Mouse (Mus musculus) olfactory bulb, adult 2 months (tissue): Measurements from ENCODE around the gene Naa38. TPM values are rescaled to one million over a fixed set of nuclear protein-coding genes. Genes with fewer than 3 reads are reported as not detected.

Source experiments
- H3K27ac ChIP-seq: fragments of 200-500 bp; 2 replicates; pipeline ENCODE4 v1.5.1; 2012; ENCODE audit warnings: low read depth, low read length; ENCODE audit not compliant: insufficient read depth
- H3K4me1 ChIP-seq: fragments of 200-500 bp; 2 replicates; pipeline ENCODE4 v1.6.1; 2012; ENCODE audit warnings: low read length; ENCODE audit not compliant: control insufficient read depth, insufficient read depth
- H3K4me3 ChIP-seq: fragments of 200-500 bp; 2 replicates; pipeline ENCODE4 v1.5.1; 2012; ENCODE audit warnings: mild to moderate bottlenecking, low read depth, low read length, moderate library complexity; ENCODE audit not compliant: insufficient read depth
- CTCF ChIP-seq: fragments of 200-500 bp; IDR thresholded peaks from 2 replicates; pipeline ENCODE4 v1.5.1; 2012; ENCODE audit warnings: low read depth, mild to moderate bottlenecking, low read length, moderate library complexity; ENCODE audit not compliant: insufficient read depth
- POLR2A ChIP-seq: fragments of 200-500 bp; IDR thresholded peaks from 2 replicates; pipeline ENCODE4 v1.6.1; 2012; ENCODE audit warnings: mild to moderate bottlenecking, low read depth, low read length, moderate library complexity; ENCODE audit not compliant: insufficient read depth
- WGBS: fragments of 180-500 bp; shearing (Covaris S2); methylation state at CpG from one replicate; pipeline ENCODE4 v1.1.7; 2018; 5-methylcytosine and 5-hydroxymethylcytosine counted together
- polyA plus RNA-seq: library from polyadenylated mRNA; stranded (reverse); fragments of >200 nt; gene quantifications from 2 replicates; pipeline ENCODE4 v1.2.4, GENCODE M21; 2012; ENCODE audit warnings: low replicate concordance; ENCODE audit not compliant: missing spikeins, insufficient read depth, insufficient read length

Naa38 gene
- polyA plus RNA-seq, 1 experiment, result not detected

DNA sequence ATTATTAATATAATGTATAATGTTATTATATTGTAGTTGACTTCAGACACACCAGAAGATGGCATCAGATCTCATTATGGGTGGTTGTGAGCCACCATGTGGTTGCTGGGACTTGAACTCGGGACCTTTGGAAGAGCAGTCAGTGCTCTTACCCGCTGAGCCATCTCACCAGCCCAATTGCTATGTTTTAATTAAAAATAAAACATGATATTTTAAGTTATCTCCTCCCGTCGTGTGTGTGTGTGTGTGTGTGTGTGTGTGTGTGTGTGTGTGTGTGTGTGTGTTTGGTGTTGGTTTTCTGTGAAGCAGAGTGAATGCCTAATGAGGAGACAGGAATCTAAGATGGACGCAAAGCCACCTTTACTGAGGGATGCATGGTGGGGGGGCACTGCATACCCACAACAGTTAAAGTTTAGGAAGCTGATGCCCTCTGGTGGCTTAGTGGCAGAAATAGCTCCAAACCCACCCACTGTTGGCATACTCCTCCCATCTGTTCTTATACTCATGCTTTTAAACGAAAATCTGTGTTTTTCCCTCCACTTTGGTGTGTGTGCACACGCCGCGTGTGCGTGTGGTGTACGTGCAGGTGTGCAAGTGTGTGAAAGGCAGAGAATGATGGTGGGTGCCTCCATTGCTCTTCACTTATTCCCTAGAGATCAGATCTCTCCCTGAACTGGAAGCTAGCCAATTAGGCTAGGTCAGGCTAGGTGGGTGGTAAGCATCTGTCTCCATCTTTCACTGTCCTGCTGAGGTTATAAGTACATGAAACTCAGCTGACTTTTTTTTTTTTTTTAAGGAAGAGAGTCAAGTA lies 36.7 kb downstream of the Naa38 start:
- no peak for TF ChIP-seq POLR2A
- TF ChIP-seq CTCF, result no peak
- H3K4me3 ChIP-seq, result no peak overlapping the region
- peaks cover 2% of the 10 kb centered on the region for H3K4me1 ChIP-seq
- 18% methylated on average over 11 of the region's 11 CpGs for WGBS
- no peak overlapping the region for H3K27ac ChIP-seq

DNA sequence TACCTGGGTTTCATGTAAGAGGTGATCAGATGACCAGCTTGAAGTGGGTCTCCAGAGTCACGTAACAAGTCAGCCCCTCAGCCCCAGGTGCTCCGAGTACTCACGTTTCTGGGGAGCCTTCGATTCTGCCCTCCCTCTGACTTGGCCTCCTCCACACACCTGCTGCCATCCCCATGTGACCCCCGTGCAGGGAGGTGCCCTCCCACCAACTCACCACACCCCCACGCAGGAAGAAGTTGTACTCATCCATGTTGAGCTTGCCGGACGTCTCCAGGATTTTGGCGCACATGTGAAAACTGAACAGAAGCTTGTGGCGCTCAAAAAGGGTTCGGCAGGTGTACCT lies 37.3 kb downstream of the Naa38 start:
- no peak overlapping the region for H3K4me3 ChIP-seq
- WGBS, result 76% methylated on average over 11 of the region's 11 CpGs
- no peak overlapping the region for H3K27ac ChIP-seq
- peaks cover 2% of the 10 kb centered on the region for H3K4me1 ChIP-seq
- TF ChIP-seq CTCF (no peak), POLR2A (no peak)

DNA sequence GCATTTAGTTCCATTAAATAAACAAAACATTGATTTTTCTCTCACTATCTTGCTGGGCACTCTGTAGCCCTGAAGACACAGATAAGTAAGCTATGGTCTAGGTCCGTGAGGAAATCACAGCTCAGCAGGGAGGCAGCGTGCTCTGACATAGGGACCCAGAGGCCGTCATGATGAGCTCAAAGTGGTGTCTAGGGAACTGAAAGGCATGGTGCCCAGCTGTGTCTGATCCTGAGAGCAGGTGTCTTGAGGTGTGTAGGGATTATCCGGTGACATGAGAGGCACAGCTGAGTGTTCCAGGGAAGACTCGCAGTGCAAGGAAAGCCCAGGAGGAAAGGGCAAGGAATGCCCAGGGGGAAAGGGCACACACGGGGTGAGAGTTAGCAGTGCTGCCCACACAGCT lies 37.9 kb downstream of the Naa38 start:
- WGBS, result 79% methylated on average over 6 of the region's 6 CpGs
- Histone ChIP-seq H3K4me1 (peaks cover 2% of the 10 kb centered on the region), H3K27ac (no peak overlapping the region), H3K4me3 (no peak overlapping the region)
- TF ChIP-seq CTCF (no peak), POLR2A (no peak)

DNA sequence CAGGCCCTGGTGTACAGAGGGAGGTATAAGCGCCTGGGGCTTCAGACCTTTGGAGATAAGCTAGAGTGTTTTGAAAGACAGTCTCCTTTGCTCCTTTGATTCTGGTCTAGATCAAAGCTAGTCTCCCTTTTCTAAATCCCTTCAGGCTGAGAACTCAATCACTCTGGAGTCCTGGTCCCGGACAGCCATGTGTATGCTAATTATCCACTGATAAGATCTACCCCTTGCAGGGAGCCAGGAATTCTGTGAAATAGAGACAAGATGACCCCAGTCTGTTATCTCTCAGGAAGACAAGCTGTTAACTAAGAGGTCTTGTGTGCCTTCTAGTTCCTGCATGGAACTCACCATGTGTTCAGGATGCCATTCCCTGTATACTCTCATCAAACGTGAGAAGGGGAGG lies 42.0 kb downstream of the Naa38 start:
- no peak for TF ChIP-seq CTCF
- no peak for TF ChIP-seq POLR2A
- WGBS, result 75% methylated on average over 3 of the region's 3 CpGs
- no peak overlapping the region for H3K4me3 ChIP-seq
- peaks cover under 1% of the 10 kb centered on the region for H3K4me1 ChIP-seq
- no peak overlapping the region for H3K27ac ChIP-seq

DNA sequence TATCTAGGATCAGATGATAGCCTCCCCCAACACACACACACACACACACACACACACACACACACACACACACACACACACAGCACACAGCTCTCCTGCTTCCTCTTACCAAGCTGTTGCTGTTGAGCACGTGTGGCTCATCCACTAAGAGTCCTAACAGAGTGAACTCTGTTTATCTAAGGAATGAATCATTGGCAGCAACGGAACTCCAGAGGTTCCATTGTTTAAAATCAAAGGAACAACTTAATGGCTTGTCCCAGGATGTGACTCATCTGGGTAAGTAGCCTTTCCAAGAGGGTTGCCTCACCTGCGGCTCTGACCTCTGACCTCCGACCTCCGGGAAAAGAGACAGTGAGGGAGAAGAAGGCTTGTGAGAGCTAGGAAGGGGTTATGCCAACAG lies 48.0 kb downstream of the Naa38 start:
- TF ChIP-seq POLR2A, result no peak
- TF ChIP-seq CTCF, result no peak
- no peak overlapping the region for H3K27ac ChIP-seq
- H3K4me1 ChIP-seq, result peaks cover 5% of the 10 kb centered on the region; the same call in 1 of the 2 replicates
- WGBS, result 54% methylated on average over 5 of the region's 5 CpGs
- H3K4me3 ChIP-seq, result no peak overlapping the region

Other genes with a start within 250 kb of the Naa38 start
- not detected in 2 replicates for gene Alox12b, start 238.5 kb upstream of the Naa38 start, polyA plus RNA-seq
- gene Alox8, start 197.6 kb upstream of the Naa38 start, polyA plus RNA-seq, result not detected in 2 replicates
- not detected in 2 replicates for gene Gucy2e, start 158.5 kb upstream of the Naa38 start, polyA plus RNA-seq
- gene Cntrob, start 71.7 kb upstream of the Naa38 start, polyA plus RNA-seq, result not detected in 2 replicates
- gene Trappc1, start 71.5 kb upstream of the Naa38 start, polyA plus RNA-seq, result not detected in 2 replicates
- gene Kcnab3, start 69.2 kb upstream of the Naa38 start, polyA plus RNA-seq, result not detected in 2 replicates
- gene Rnf227, start 55.0 kb upstream of the Naa38 start, polyA plus RNA-seq, result not detected in 2 replicates
- 175 and 278 TPM in 2 replicates for gene Chd3, start 26.1 kb upstream of the Naa38 start, polyA plus RNA-seq
- gene Cyb5d1, start 144 bp downstream of the Naa38 start, polyA plus RNA-seq, result not detected in 2 replicates
- gene Tmem88, start 2.7 kb downstream of the Naa38 start, polyA plus RNA-seq, result not detected in 2 replicates
- 114 TPM in 1 of 2 replicates, not detected in the other for gene Kdm6b, start 18.2 kb downstream of the Naa38 start, polyA plus RNA-seq
- gene Dnah2, start 153.6 kb downstream of the Naa38 start, polyA plus RNA-seq, result not detected in 2 replicates
- not detected in 2 replicates for gene Efnb3, start 164.7 kb downstream of the Naa38 start, polyA plus RNA-seq
- not detected in 2 replicates for gene Wrap53, start 184.8 kb downstream of the Naa38 start, polyA plus RNA-seq
- not detected in 2 replicates for gene Trp53, start 184.9 kb downstream of the Naa38 start, polyA plus RNA-seq
- gene Atp1b2, start 210.5 kb downstream of the Naa38 start, polyA plus RNA-seq, result 162 TPM in 1 of 2 replicates, not detected in the other
- not detected in 2 replicates for gene Shbg, start 222.4 kb downstream of the Naa38 start, polyA plus RNA-seq
- gene Sat2, start 226.5 kb downstream of the Naa38 start, polyA plus RNA-seq, result not detected in 2 replicates
- not detected in 2 replicates for gene Fxr2, start 237.5 kb downstream of the Naa38 start, polyA plus RNA-seq